Mouse (Mus musculus) E14TG2a.4 (cell line): Measurements from ENCODE around the gene Ryr2.

Source experiments
- H3K27me3 ChIP-seq: 2 replicates; pipeline ENCODE4 v1.6.1; 2014; ENCODE audit warnings: low read length, control low read depth; ENCODE audit not compliant: insufficient read depth
- H3K36me3 ChIP-seq: 2 replicates; pipeline ENCODE4 v1.6.1; 2014; ENCODE audit warnings: low read length, control low read depth; ENCODE audit not compliant: insufficient read depth
- H3K4me1 ChIP-seq: replicated peaks from 2 replicates; pipeline ENCODE4 v1.6.1; 2014; ENCODE audit warnings: low read depth, low read length, control low read depth
- H3K4me3 ChIP-seq: replicated peaks from 2 replicates; pipeline ENCODE4 v1.5.1; 2014; ENCODE audit warnings: mild to moderate bottlenecking, low read length
- H3K9me3 ChIP-seq: 2 replicates; pipeline ENCODE4 v1.6.1; 2014; ENCODE audit warnings: low read length, control low read depth
- CTCF ChIP-seq: conservative IDR thresholded peaks from 2 replicates; pipeline ENCODE4 v1.5.1; 2014; ENCODE audit warnings: low read length
- NANOG ChIP-seq: IDR thresholded peaks from 2 replicates; pipeline ENCODE4 v1.6.1; 2014; ENCODE audit warnings: borderline replicate concordance, low read length, mixed read lengths
- POU5F1 ChIP-seq: IDR thresholded peaks from 2 replicates; pipeline ENCODE4 v1.6.1; 2014; ENCODE audit warnings: low read length, borderline replicate concordance

Ryr2 gene

GRCm38 (mm10) chr13:11869486-11869885 is 237.3 kb downstream of the Ryr2 start:
- Histone ChIP-seq H3K4me3 (no peak overlapping the region), H3K9me3 (no peaks in the 10 kb centered on the region), H3K36me3 (no peaks in the 10 kb centered on the region), H3K4me1 (peaks cover 5% of the 10 kb centered on the region; the same call in 1 of the 2 replicates), H3K27me3 (no peaks in the 10 kb centered on the region)
- no peak for TF ChIP-seq CTCF
- no peak for TF ChIP-seq POU5F1
- TF ChIP-seq NANOG, result no peak

- H3K4me3 ChIP-seq, result no peak overlapping the region
- TF ChIP-seq POU5F1, result no peak
- TF ChIP-seq CTCF, result no peak
- TF ChIP-seq NANOG, result no peak
These were observed 237.8 kb downstream of the Ryr2 start for GRCm38 (mm10) chr13:11868979-11869378.

GRCm38 (mm10) chr13:11868056-11868455 is 238.7 kb downstream of the Ryr2 start:
- TF ChIP-seq NANOG (no peak), CTCF (no peak), POU5F1 (no peak)
- H3K9me3 ChIP-seq, result no peaks in the 10 kb centered on the region
- H3K4me3 ChIP-seq, result no peak overlapping the region
- no peaks in the 10 kb centered on the region for H3K27me3 ChIP-seq
- no peaks in the 10 kb centered on the region for H3K36me3 ChIP-seq
- peaks cover 8% of the 10 kb centered on the region; the same call in 1 of the 2 replicates for H3K4me1 ChIP-seq

More at GRCm38 (mm10) chr13:11868979-11869378, 237.8 kb downstream of the Ryr2 start:
- Histone ChIP-seq H3K4me1 (peaks cover 7% of the 10 kb centered on the region; the same call in 1 of the 2 replicates), H3K36me3 (no peaks in the 10 kb centered on the region), H3K27me3 (no peaks in the 10 kb centered on the region), H3K9me3 (no peaks in the 10 kb centered on the region)

- no peak for TF ChIP-seq POU5F1
- TF ChIP-seq NANOG, result no peak
- TF ChIP-seq CTCF, result no peak
- no peaks in the 10 kb centered on the region for H3K27me3 ChIP-seq
- H3K4me1 ChIP-seq, result peaks cover 8% of the 10 kb centered on the region; the same call in 1 of the 2 replicates
- H3K4me3 ChIP-seq, result no peak overlapping the region
- H3K36me3 ChIP-seq, result no peaks in the 10 kb centered on the region
- H3K9me3 ChIP-seq, result no peaks in the 10 kb centered on the region
These were observed 241.5 kb downstream of the Ryr2 start for GRCm38 (mm10) chr13:11865261-11865660.

GRCm38 (mm10) chr13:11851691-11852090 is 255.1 kb downstream of the Ryr2 start:
- H3K9me3 ChIP-seq, result no peaks in the 10 kb centered on the region
- H3K4me1 ChIP-seq, result no peaks in the 10 kb centered on the region
- no peak overlapping the region for H3K4me3 ChIP-seq
- TF ChIP-seq CTCF (no peak), POU5F1 (no peak), NANOG (no peak)
- no peaks in the 10 kb centered on the region for H3K36me3 ChIP-seq
- no peaks in the 10 kb centered on the region for H3K27me3 ChIP-seq

- no peaks in the 10 kb centered on the region for H3K9me3 ChIP-seq
- H3K27me3 ChIP-seq, result no peaks in the 10 kb centered on the region
- no peaks in the 10 kb centered on the region for H3K4me1 ChIP-seq
- no peak overlapping the region for H3K4me3 ChIP-seq
- H3K36me3 ChIP-seq, result no peaks in the 10 kb centered on the region
- TF ChIP-seq NANOG (no peak), POU5F1 (no peak), CTCF (no peak)
These were observed 262.9 kb downstream of the Ryr2 start for GRCm38 (mm10) chr13:11843889-11844288.

- no peak overlapping the region for H3K4me3 ChIP-seq
- no peak for TF ChIP-seq NANOG
- H3K4me1 ChIP-seq, result peaks cover 12% of the 10 kb centered on the region
- H3K36me3 ChIP-seq, result no peaks in the 10 kb centered on the region
- no peaks in the 10 kb centered on the region for H3K27me3 ChIP-seq
- H3K9me3 ChIP-seq, result no peaks in the 10 kb centered on the region
These were observed 268.9 kb downstream of the Ryr2 start for GRCm38 (mm10) chr13:11837870-11838269.

- Histone ChIP-seq H3K9me3 (no peaks in the 10 kb centered on the region), H3K36me3 (no peaks in the 10 kb centered on the region), H3K27me3 (no peaks in the 10 kb centered on the region), H3K4me1 (peaks cover 12% of the 10 kb centered on the region), H3K4me3 (no peak overlapping the region)
- TF ChIP-seq POU5F1, result no peak
- no peak for TF ChIP-seq NANOG
- TF ChIP-seq CTCF, result no peak
These were observed 269.6 kb downstream of the Ryr2 start for GRCm38 (mm10) chr13:11837152-11837551.
